Mouse (Mus musculus) stomach, embryonic 14.5 days (tissue): ENCODE data around the gene Rtl4. TPM values are rescaled to one million over a fixed set of nuclear protein-coding genes. Genes with fewer than 3 reads are reported as not detected.

ENCODE experiments used
- ATAC-seq: fragments of 200-750 bp; cut with Nextera tagmentation; 2 replicates; pipeline ENCODE4 v1.8.0; 2017; ENCODE audit warnings: low read depth, moderate TSS enrichment; ENCODE audit not compliant: insufficient number of reproducible peaks, insufficient read depth, low FRiP score
- H3K27ac ChIP-seq: fragments of 300-500 bp; sonication (generic); 2 replicates; pipeline ENCODE4 v1.5.1; 2014; ENCODE audit warnings: mild to moderate bottlenecking, low read length, moderate library complexity, mixed read lengths
- H3K27me3 ChIP-seq: fragments of 300-500 bp; sonication (generic); 2 replicates; pipeline ENCODE4 v1.6.1; 2014; ENCODE audit warnings: low read length, control low read depth, mixed read lengths; ENCODE audit not compliant: control insufficient read depth, insufficient read depth
- H3K36me3 ChIP-seq: fragments of 300-500 bp; sonication (generic); 2 replicates; pipeline ENCODE4 v1.6.1; 2014; ENCODE audit warnings: mild to moderate bottlenecking, control low read depth, low read length, moderate library complexity, mixed read lengths; ENCODE audit not compliant: control insufficient read depth, insufficient read depth
- H3K4me1 ChIP-seq: fragments of 300-500 bp; sonication (generic); 2 replicates; pipeline ENCODE4 v1.6.1; 2014; ENCODE audit warnings: low read length, control low read depth, mixed read lengths; ENCODE audit not compliant: control insufficient read depth, insufficient read depth
- H3K4me2 ChIP-seq: fragments of 300-500 bp; sonication (generic); replicated peaks from 2 replicates; pipeline ENCODE4 v1.6.1; 2014; ENCODE audit warnings: low read depth, low read length, control low read depth
- H3K4me3 ChIP-seq: fragments of 300-500 bp; sonication (generic); 2 replicates; pipeline ENCODE4 v1.5.1; 2014; ENCODE audit warnings: low read depth, low read length, control low read depth
- H3K9ac ChIP-seq: fragments of 300-500 bp; sonication (generic); replicated peaks from 2 replicates; pipeline ENCODE4 v1.6.1; 2014; ENCODE audit warnings: low read depth, mild to moderate bottlenecking, control low read depth, low read length, moderate library complexity, mixed read lengths
- H3K9me3 ChIP-seq: fragments of 300-500 bp; sonication (generic); 2 replicates; pipeline ENCODE4 v1.6.1; 2016; ENCODE audit warnings: low read depth, low read length, control low read depth; ENCODE audit not compliant: control insufficient read depth
- WGBS: fragments of 180-500 bp; shearing (Covaris S2); extraction: QIAGEN DNeasy Blood & Tissue Kit; methylation state at CpG from one replicate; pipeline ENCODE4 v1.1.7; 2014; 5-methylcytosine and 5-hydroxymethylcytosine counted together
- polyA plus RNA-seq: library from polyadenylated mRNA; unstranded; fragments of >200 nt; fragmentation: Nextera tagmentation; extraction: Ambion mirVana; gene quantifications from 2 replicates; pipeline ENCODE4 v1.2.1, GENCODE M21; 2014

The Rtl4 gene
- polyA plus RNA-seq = 1.1 and 1.9 TPM in 2 replicates

GRCm38 (mm10) chrX:144688207-144689118, at the start of gene Rtl4:
TSS of gene Rtl4 (plus strand) at chrX:144688907.
- H3K27me3 ChIP-seq = no peaks in the 10 kb centered on the region
- ATAC-seq = peak; percentile 56; the same call in 1 of the 2 replicates
- no peaks in the 10 kb centered on the region for H3K36me3 ChIP-seq
- H3K9me3 ChIP-seq = no peaks in the 10 kb centered on the region
- H3K4me3 ChIP-seq = peak within 1 kb of the TSS; percentile 33
- H3K4me1 ChIP-seq = no peaks in the 10 kb centered on the region
- H3K4me2 ChIP-seq = peak within 1 kb of the TSS; percentile 55
- WGBS = 28% methylated on average over 23 of the region's 31 CpGs
- 0 out of 2 replicates have a peak within 1 kb of the TSS, but pooled peaks have one; percentile 21 for H3K9ac ChIP-seq
- 0 out of 2 replicates have a peak within 1 kb of the TSS, but pooled peaks have one; percentile 10 for H3K27ac ChIP-seq

DNA sequence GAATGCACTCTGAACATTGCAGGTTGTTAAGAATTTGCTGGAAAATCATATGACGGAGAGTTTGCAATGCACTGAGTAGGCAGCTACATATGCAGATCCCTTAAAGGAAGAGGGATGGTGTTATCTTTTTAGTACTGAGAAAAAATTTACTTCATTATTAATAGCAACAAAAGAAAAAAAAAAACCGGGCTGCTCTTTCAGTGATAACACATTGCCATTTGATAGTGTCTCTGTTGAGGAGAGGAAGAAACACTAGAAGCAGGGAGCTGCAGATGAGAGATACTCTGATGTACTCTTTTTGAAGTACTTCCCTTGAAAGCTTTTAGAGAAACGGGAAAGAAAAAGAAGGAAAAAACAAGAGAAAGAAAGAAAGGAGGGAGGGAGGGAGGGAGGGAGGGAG, 44.0 kb upstream of the Rtl4 start:
- H3K27me3 ChIP-seq = no peaks in the 10 kb centered on the region
- H3K4me2 ChIP-seq = no peak overlapping the region
- WGBS = 68% methylated on average over 3 of the region's 3 CpGs
- no peaks in the 10 kb centered on the region for H3K9me3 ChIP-seq
- no peak overlapping the region for H3K27ac ChIP-seq
- no peaks in the 10 kb centered on the region for H3K36me3 ChIP-seq
- H3K9ac ChIP-seq = no peak overlapping the region
- no peak overlapping the region for H3K4me3 ChIP-seq
- no peak for ATAC-seq
- H3K4me1 ChIP-seq = no peaks in the 10 kb centered on the region

DNA sequence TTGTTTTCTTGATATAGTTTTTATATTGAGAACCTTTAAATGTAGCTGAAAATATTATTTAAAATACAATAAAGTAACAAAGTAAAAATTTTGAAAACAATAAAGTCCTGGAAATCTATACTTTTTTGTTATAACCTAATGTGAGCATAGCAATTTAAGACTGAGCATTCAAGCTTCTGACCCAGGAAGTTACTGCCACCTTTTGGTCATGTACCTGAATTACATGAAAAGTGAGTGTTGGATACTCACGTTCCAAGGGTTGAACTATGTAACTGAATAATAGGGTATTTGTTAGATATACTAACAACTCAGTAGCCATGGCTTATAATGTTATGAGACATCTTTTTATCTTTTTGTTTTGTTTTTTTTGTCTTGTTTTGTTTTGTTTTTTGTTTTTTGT, 43.3 kb upstream of the Rtl4 start:
- 45% methylated on average over 1 of the region's 1 CpGs for WGBS
- Histone ChIP-seq H3K27ac (no peak overlapping the region), H3K9me3 (no peaks in the 10 kb centered on the region), H3K9ac (no peak overlapping the region), H3K4me3 (no peak overlapping the region), H3K4me2 (no peak overlapping the region), H3K4me1 (no peaks in the 10 kb centered on the region), H3K36me3 (no peaks in the 10 kb centered on the region), H3K27me3 (no peaks in the 10 kb centered on the region)
- no peak for ATAC-seq

DNA sequence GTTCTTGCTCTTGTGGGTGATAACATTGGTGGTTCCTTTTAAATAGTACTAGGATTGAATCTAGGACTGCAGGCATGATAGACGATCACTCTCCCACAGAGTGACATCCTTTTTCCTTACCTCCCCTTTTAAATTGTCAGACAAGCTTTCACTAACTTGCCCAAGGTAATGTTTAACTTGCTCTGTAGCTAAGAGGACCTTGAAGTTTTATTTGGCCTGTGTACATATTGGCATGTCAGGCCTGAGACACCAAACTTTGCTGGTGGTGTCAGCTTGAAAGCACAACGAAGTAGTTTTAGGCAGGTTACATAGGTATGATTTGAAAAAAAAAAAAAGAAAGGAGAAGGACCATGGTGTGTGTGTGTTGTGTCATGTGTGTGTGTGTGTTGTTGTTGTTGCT, 36.5 kb upstream of the Rtl4 start:
- no peak for ATAC-seq
- Histone ChIP-seq H3K27ac (no peak overlapping the region), H3K9me3 (no peaks in the 10 kb centered on the region), H3K4me1 (no peaks in the 10 kb centered on the region), H3K4me2 (no peak overlapping the region), H3K27me3 (no peaks in the 10 kb centered on the region), H3K9ac (no peak overlapping the region), H3K4me3 (no peak overlapping the region), H3K36me3 (no peaks in the 10 kb centered on the region)
- 67% methylated on average over 2 of the region's 2 CpGs for WGBS

DNA sequence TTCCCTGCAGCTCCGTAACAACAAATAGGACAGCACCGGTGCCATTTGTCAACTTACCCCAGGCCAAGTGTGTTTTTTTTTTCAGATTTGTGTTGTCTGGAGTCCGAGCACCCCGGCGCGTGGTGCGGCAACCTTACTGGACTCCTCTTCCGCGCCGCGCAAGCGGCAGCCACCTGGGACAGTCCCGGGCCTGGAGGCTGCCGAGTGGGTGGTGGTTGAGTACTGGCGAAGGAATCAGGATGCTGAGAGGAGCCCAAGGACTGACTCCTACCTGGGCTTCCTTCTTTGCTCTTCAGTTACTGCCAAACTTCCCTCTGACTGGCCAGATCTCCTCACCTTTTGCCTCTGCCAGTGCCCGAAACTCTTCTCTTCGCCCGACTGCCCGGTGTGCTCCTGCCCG, 965 bp upstream of the Rtl4 start:
- Histone ChIP-seq H3K4me3 (peak overlapping the region; percentile 13; the same call in 1 of the 2 replicates), H3K9ac (no peak overlapping the region), H3K27ac (no peak overlapping the region), H3K4me2 (peak overlapping the region; percentile 55), H3K4me1 (no peaks in the 10 kb centered on the region), H3K36me3 (no peaks in the 10 kb centered on the region), H3K9me3 (no peaks in the 10 kb centered on the region), H3K27me3 (no peaks in the 10 kb centered on the region)
- no peak for ATAC-seq
- WGBS = 26% methylated on average over 20 of the region's 20 CpGs

- Histone ChIP-seq H3K9me3 (no peaks in the 10 kb centered on the region), H3K9ac (0 out of 2 replicates have a peak within 1 kb of the TSS, but pooled peaks have one; percentile 21), H3K27ac (no peak within 1 kb of the TSS), H3K36me3 (no peaks in the 10 kb centered on the region), H3K27me3 (no peaks in the 10 kb centered on the region), H3K4me2 (peak within 1 kb of the TSS; percentile 55), H3K4me3 (peak within 1 kb of the TSS; percentile 33), H3K4me1 (no peaks in the 10 kb centered on the region)
- no peak for ATAC-seq
- WGBS = 27% methylated on average over 1 of the region's 1 CpGs
Measured at GRCm38 (mm10) chrX:144688142-144688206, 733 bp upstream of the Rtl4 start, which contains the start of gene Trpc5. TSS of gene Trpc5 (minus strand) at chrX:144688180.

DNA sequence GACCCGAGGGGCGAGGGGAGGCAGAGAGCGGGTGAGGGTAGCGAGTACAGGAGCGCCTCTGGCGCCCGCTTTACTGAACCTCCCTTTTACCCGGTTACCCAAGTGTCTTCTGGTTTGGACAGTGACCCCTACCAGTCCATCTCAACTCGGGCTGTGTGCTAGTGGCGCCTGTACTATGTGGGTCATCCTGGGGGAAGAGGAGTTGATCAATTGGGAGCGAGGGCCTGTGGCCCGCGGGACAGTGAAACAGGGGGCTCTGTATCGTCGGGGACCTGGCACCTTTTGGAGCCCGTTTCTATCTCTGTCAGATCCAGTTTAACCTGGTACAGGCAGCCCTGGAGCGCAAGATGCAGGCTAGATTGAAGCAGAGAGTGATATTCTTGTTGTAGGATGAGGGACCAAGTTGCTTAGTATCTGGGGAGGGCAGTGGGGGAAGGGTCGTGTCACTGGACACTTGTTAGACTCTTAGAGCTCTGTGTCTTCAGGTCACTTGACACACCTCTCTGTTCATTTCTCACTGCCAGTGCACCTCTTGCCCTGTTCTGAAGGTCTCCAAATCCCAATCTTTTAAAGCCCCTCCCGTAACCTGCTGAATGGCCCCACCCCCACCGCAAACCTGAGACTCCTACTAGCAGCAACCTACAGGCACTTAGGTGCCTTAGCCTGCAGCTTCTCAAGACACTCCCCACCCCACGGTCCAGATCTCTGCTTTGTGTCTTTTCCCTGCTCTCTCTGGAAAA, 582 bp downstream of the Rtl4 start:
- Histone ChIP-seq H3K27ac (0 out of 2 replicates have a peak overlapping the region, but pooled peaks have one; percentile 10), H3K4me2 (peak overlapping the region; percentile 55), H3K9me3 (no peaks in the 10 kb centered on the region), H3K9ac (0 out of 2 replicates have a peak overlapping the region, but pooled peaks have one; percentile 21), H3K4me1 (no peaks in the 10 kb centered on the region), H3K27me3 (no peaks in the 10 kb centered on the region), H3K4me3 (peak overlapping the region; percentile 33), H3K36me3 (no peaks in the 10 kb centered on the region)
- 21% methylated on average over 21 of the region's 21 CpGs for WGBS
- ATAC-seq = peak; percentile 56; the same call in 1 of the 2 replicates

DNA sequence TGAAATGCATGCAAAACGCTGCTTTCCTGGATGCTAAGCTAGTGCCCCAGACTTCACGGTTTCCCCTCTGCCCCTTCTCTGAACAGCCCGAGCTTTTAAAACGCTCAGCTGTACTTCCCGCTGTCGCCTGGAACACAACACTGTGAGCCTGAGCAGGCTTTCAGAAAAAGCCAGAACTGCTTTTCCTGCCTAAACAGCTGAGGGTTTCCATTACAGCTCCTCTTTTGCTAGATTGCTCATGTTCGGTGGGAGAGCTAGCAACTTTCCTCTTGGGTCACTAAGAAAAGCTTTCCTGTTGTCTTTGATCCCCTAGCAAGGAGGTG, 1.1 kb downstream of the Rtl4 start:
- H3K27ac ChIP-seq = no peak overlapping the region
- 15% methylated on average over 7 of the region's 7 CpGs for WGBS
- ATAC-seq = no peak
- no peaks in the 10 kb centered on the region for H3K9me3 ChIP-seq
- peak overlapping the region; percentile 55 for H3K4me2 ChIP-seq
- no peaks in the 10 kb centered on the region for H3K4me1 ChIP-seq
- peak overlapping the region; percentile 33; the same call in 1 of the 2 replicates for H3K4me3 ChIP-seq
- no peak overlapping the region for H3K9ac ChIP-seq
- no peaks in the 10 kb centered on the region for H3K36me3 ChIP-seq
- H3K27me3 ChIP-seq = no peaks in the 10 kb centered on the region
